ENCODE assay signal across 20 mouse cellular contexts in the genomic region with DNA sequence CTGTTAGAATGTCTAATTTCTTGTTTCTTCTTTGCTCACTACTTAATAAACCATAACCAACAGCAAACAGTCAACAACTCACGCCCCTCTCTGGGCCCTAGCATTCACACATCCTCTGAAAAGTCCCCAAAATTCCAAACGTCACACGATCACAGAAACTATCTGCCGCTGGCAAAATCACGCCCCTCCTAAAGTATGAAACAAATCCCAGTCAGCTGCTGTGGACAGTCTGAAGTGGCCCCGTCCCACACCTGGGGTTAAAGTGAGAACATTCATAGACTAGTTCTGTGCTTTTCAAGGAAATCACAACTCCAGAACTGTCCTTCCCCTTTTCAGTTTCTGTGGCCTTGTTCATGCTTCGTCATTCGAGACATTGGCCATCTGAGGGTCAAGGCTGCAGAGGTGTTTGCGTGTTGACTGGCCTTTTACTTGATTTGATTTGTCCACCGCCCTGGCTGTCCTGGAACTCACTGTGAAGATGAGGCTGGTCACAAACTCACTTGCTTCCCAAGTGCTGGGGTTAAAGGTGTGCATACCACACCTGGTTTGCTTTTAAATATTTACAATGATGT. TPM values are rescaled to one million over a fixed set of nuclear protein-coding genes. Genes with fewer than 3 reads are reported as not detected.
A peak's percentile ranks its signal among the peaks of the same experiment; 100 is the strongest.
DNase-seq lines count a peak whose midpoint lies in the region; ATAC-seq and TF ChIP-seq lines count a peak whose summit lies in the region.
"Had no signal": no experiment of that assay in that cellular context is flagged by ENCODE, and none has a peak within 500 bp of the region (broad histone marks: within the 10 kb centered on the region; RNA-seq: fewer than 3 reads in every experiment).

No protein-coding gene starts in this region.

- intact Hi-C loops in gastrocnemius, adult 2 months (cut with DNase I), result no loop called here

- DNase-seq in gastrocnemius, adult 2 months, result no peak
- DNase-seq in gastrocnemius, postnatal 4 days (ENCODE audit: low spot score in 2 of 2), result no peak
- peak; percentile 49 for DNase-seq in 416B (ENCODE audit: low read depth)
- DNase-seq in adrenal gland, postnatal 14 days, result peak; percentile 47
- DNase-seq in kidney, adult 9 months, result no peak
- no peak for DNase-seq in urinary bladder, postnatal 14 days (ENCODE audit: low spot score)
- no peak for DNase-seq in left cerebral cortex, adult 8-10 months (ENCODE audit: low spot score in 2 of 2)
- DNase-seq: cerebellum, postnatal 25 days; gastrocnemius, postnatal 36 days; heart, postnatal 36 days; kidney, adult 2 months; kidney, postnatal 25 days; retina, postnatal 1 day; thymus, adult 2 months had no signal

- ATAC-seq in megakaryocyte, adult 5-6 weeks (ENCODE audit: poor library complexity, severe bottlenecking), result 0 out of 2 replicates have a peak, but pooled peaks have one; percentile 12
- ATAC-seq: forebrain, embryonic 13.5 days had no signal

- no peak for TF ChIP-seq CTCF in gastrocnemius, adult 2 months (IDR thresholded peaks at IDR 0.05)

- H3K4me3 ChIP-seq in gastrocnemius, adult 2 months, result no peak overlapping the region
- H3K4me3 ChIP-seq: forebrain, embryonic 13.5 days; heart, embryonic 13.5 days; hindbrain, embryonic 15.5 days; limb, embryonic 15.5 days; midbrain, embryonic 12.5 days had no signal

- H3K27ac ChIP-seq in gastrocnemius, adult 2 months, result 0 out of 2 replicates have a peak overlapping the region, but pooled peaks have one; percentile 20
- H3K27ac ChIP-seq: forebrain, embryonic 13.5 days; heart, embryonic 13.5 days; hindbrain, embryonic 15.5 days; limb, embryonic 15.5 days; midbrain, embryonic 12.5 days had no signal

RNA-seq across cellular contexts. Expression of a gene that starts 5.1 kb away (rescaled TPM):
- 1 to 10 TPM; 2.9 to 3.3 TPM for total RNA-seq in gastrocnemius, adult 2 months (2021)
- 10 to 100 TPM; 25.6 to 37.2 TPM for total RNA-seq in gastrocnemius, postnatal 4 days (2021)
- 42.6 and 60.4 TPM in 2 replicates for total RNA-seq in adrenal gland, postnatal 14 days (2021)
- 23.8 and 25.6 TPM in 2 replicates for total RNA-seq in megakaryocyte, adult 5-6 weeks (2015)
- 50.1 and 51.5 TPM in 2 replicates for total RNA-seq in megakaryocyte, adult 5-6 weeks (2017)
- total RNA-seq in left cerebral cortex, adult 8-10 months (2022), result 10 to 100 TPM; 23.7 to 32.4 (median 28.6) TPM

RNA-seq across cellular contexts. Expression of a gene that starts 31.8 kb away (rescaled TPM):
- under 1 TPM; 0.50 to 0.89 TPM for total RNA-seq in gastrocnemius, adult 2 months (2021)
- 10 to 100 TPM; 10.8 to 14.2 TPM for total RNA-seq in gastrocnemius, postnatal 4 days (2021)
- total RNA-seq in adrenal gland, postnatal 14 days (2021), result 9.1 and 10.4 TPM in 2 replicates
- 49.8 and 57.8 TPM in 2 replicates for total RNA-seq in megakaryocyte, adult 5-6 weeks (2015)
- total RNA-seq in megakaryocyte, adult 5-6 weeks (2017), result 127 and 156 TPM in 2 replicates
- 1 to 10 TPM; 2.0 to 2.5 (median 2.2) TPM for total RNA-seq in left cerebral cortex, adult 8-10 months (2022)

Comparison
In these comparisons a context has a peak if more than half of its experiments do, and no peak if none do; other contexts are left out.
1. RNA of a gene that starts 5.1 kb away (total RNA-seq): 42.6 to 60.4 TPM in adrenal gland, postnatal 14 days, 23.8 to 51.5 TPM in megakaryocyte, adult 5-6 weeks, 25.6 to 37.2 TPM in gastrocnemius, postnatal 4 days and 23.7 to 32.4 TPM in left cerebral cortex, adult 8-10 months; 2.9 to 3.3 TPM in gastrocnemius, adult 2 months; every median in the first group is over 4 times any median in the second.
2. DNase-seq: peak in 416B (single experiment) and adrenal gland, postnatal 14 days (single experiment); none in gastrocnemius, adult 2 months (single experiment), gastrocnemius, postnatal 4 days (0 of 2), kidney, adult 9 months (single experiment), urinary bladder, postnatal 14 days (single experiment) and left cerebral cortex, adult 8-10 months (0 of 2).